Mouse (Mus musculus): Measurements from ENCODE around the gene Ccng2. TPM values are rescaled to one million over a fixed set of nuclear protein-coding genes. Genes with fewer than 3 reads are reported as not detected.

Ccng2 gene
- polyA plus RNA-seq, 1 experiment from 2014 or later = 49.1 TPM

- Histone ChIP-seq H3K9me3 (replicated peaks; ENCODE audit: low read length) (no peaks in the 10 kb centered on the region), H3K9ac (ENCODE audit: low read depth, low read length) (no peak overlapping the region), H3K36me3 (ENCODE audit: insufficient read depth, low read length) (no peaks in the 10 kb centered on the region), H3K27me3 (ENCODE audit: insufficient read depth, low read length) (no peaks in the 10 kb centered on the region), H3K4me1 (replicated peaks; ENCODE audit: insufficient read depth, low read length) (no peaks in the 10 kb centered on the region), H3K4me3 (replicated peaks; ENCODE audit: low read depth, low read length) (no peak overlapping the region), H3K4me2 (ENCODE audit: low read length) (no peak overlapping the region), H3K27ac (no peak overlapping the region)
- WGBS = 75% methylated on average over 8 of the region's 8 CpGs
- TF ChIP-seq CTCF (IDR thresholded peaks at IDR 0.05; ENCODE audit: low read depth) = no peak
- ATAC-seq (replicated peaks; ENCODE audit: low FRiP score, low read depth) (no peak), DNase-seq (ENCODE audit: low spot score) (no peak)
Measured at GRCm38 (mm10) chr5:93239590-93240544, 27.2 kb upstream of the Ccng2 start.

- TF ChIP-seq CTCF (IDR thresholded peaks at IDR 0.05; ENCODE audit: low read depth) = no peak
- WGBS = 75% methylated on average over 2 of the region's 2 CpGs
- Histone ChIP-seq H3K4me2 (ENCODE audit: low read length) (no peak overlapping the region), H3K36me3 (ENCODE audit: insufficient read depth, low read length) (no peaks in the 10 kb centered on the region), H3K4me1 (replicated peaks; ENCODE audit: insufficient read depth, low read length) (no peaks in the 10 kb centered on the region), H3K27ac (no peak overlapping the region), H3K9me3 (replicated peaks; ENCODE audit: low read length) (no peaks in the 10 kb centered on the region), H3K9ac (ENCODE audit: low read depth, low read length) (no peak overlapping the region), H3K4me3 (replicated peaks; ENCODE audit: low read depth, low read length) (no peak overlapping the region), H3K27me3 (ENCODE audit: insufficient read depth, low read length) (no peaks in the 10 kb centered on the region)
- DNase-seq (ENCODE audit: low spot score) (no peak), ATAC-seq (replicated peaks; ENCODE audit: low FRiP score, low read depth) (no peak)
Measured at GRCm38 (mm10) chr5:93245280-93245679, 21.8 kb upstream of the Ccng2 start.

- TF ChIP-seq CTCF (IDR thresholded peaks at IDR 0.05; ENCODE audit: low read depth) = no peak
- 67% methylated on average over 6 of the region's 6 CpGs for WGBS
- Histone ChIP-seq H3K9ac (ENCODE audit: low read depth, low read length) (no peak overlapping the region), H3K36me3 (ENCODE audit: insufficient read depth, low read length) (no peaks in the 10 kb centered on the region), H3K27me3 (ENCODE audit: insufficient read depth, low read length) (no peaks in the 10 kb centered on the region), H3K4me2 (ENCODE audit: low read length) (no peak overlapping the region), H3K4me1 (replicated peaks; ENCODE audit: insufficient read depth, low read length) (no peaks in the 10 kb centered on the region), H3K4me3 (replicated peaks; ENCODE audit: low read depth, low read length) (no peak overlapping the region), H3K9me3 (replicated peaks; ENCODE audit: low read length) (no peaks in the 10 kb centered on the region), H3K27ac (no peak overlapping the region)
- ATAC-seq (replicated peaks; ENCODE audit: low FRiP score, low read depth) = no peak
- no peak for DNase-seq (ENCODE audit: low spot score)
Measured at GRCm38 (mm10) chr5:93249940-93250578, 17.0 kb upstream of the Ccng2 start.

- no peak overlapping the region for H3K27ac ChIP-seq
- ATAC-seq (replicated peaks; ENCODE audit: low FRiP score, low read depth) (no peak), DNase-seq (ENCODE audit: low spot score) (no peak)
- H3K4me1 ChIP-seq (replicated peaks; ENCODE audit: insufficient read depth, low read length) = no peaks in the 10 kb centered on the region
- WGBS = 85% methylated on average over 12 of the region's 12 CpGs
- H3K4me2 ChIP-seq (ENCODE audit: low read length) = no peak overlapping the region
- H3K9me3 ChIP-seq (replicated peaks; ENCODE audit: low read length) = no peaks in the 10 kb centered on the region
- H3K9ac ChIP-seq (ENCODE audit: low read depth, low read length) = no peak overlapping the region
- H3K36me3 ChIP-seq (ENCODE audit: insufficient read depth, low read length) = no peaks in the 10 kb centered on the region
- H3K27me3 ChIP-seq (ENCODE audit: insufficient read depth, low read length) = no peaks in the 10 kb centered on the region
- H3K4me3 ChIP-seq (replicated peaks; ENCODE audit: low read depth, low read length) = no peak overlapping the region
- TF ChIP-seq CTCF (IDR thresholded peaks at IDR 0.05; ENCODE audit: low read depth) = no peak
Measured at GRCm38 (mm10) chr5:93251001-93251760, 15.9 kb upstream of the Ccng2 start.

GRCm38 (mm10) chr5:93255759-93256265, 11.2 kb upstream of the Ccng2 start:
- Histone ChIP-seq H3K36me3 (ENCODE audit: insufficient read depth, low read length) (no peaks in the 10 kb centered on the region), H3K9me3 (replicated peaks; ENCODE audit: low read length) (no peaks in the 10 kb centered on the region), H3K27me3 (ENCODE audit: insufficient read depth, low read length) (no peaks in the 10 kb centered on the region), H3K4me2 (ENCODE audit: low read length) (no peak overlapping the region), H3K4me3 (replicated peaks; ENCODE audit: low read depth, low read length) (no peak overlapping the region), H3K4me1 (replicated peaks; ENCODE audit: insufficient read depth, low read length) (no peaks in the 10 kb centered on the region), H3K9ac (ENCODE audit: low read depth, low read length) (no peak overlapping the region), H3K27ac (no peak overlapping the region)
- WGBS = 90% methylated on average over 5 of the region's 5 CpGs
- ATAC-seq (replicated peaks; ENCODE audit: low FRiP score, low read depth) (no peak), DNase-seq (ENCODE audit: low spot score) (no peak)
- TF ChIP-seq CTCF (IDR thresholded peaks at IDR 0.05; ENCODE audit: low read depth) = no peak

GRCm38 (mm10) chr5:93256820-93257405, 10.1 kb upstream of the Ccng2 start:
- Histone ChIP-seq H3K27ac (no peak overlapping the region), H3K9me3 (replicated peaks; ENCODE audit: low read length) (no peaks in the 10 kb centered on the region), H3K36me3 (ENCODE audit: insufficient read depth, low read length) (no peaks in the 10 kb centered on the region), H3K4me1 (replicated peaks; ENCODE audit: insufficient read depth, low read length) (no peaks in the 10 kb centered on the region), H3K27me3 (ENCODE audit: insufficient read depth, low read length) (no peaks in the 10 kb centered on the region), H3K9ac (ENCODE audit: low read depth, low read length) (no peak overlapping the region), H3K4me2 (ENCODE audit: low read length) (no peak overlapping the region), H3K4me3 (replicated peaks; ENCODE audit: low read depth, low read length) (no peak overlapping the region)
- TF ChIP-seq CTCF (IDR thresholded peaks at IDR 0.05; ENCODE audit: low read depth) = no peak
- ATAC-seq (replicated peaks; ENCODE audit: low FRiP score, low read depth) (no peak), DNase-seq (ENCODE audit: low spot score) (no peak)

Data from kidney, postnatal 0 days (tissue).